Mouse (Mus musculus) liver, embryonic 14.5 days (tissue): Measurements from ENCODE around the gene Apool.

ENCODE experiments used
- CTCF ChIP-seq: IDR thresholded peaks from 2 replicates; pipeline ENCODE4 v1.5.1; 2016; ENCODE audit warnings: antibody characterized with exemption, low read depth, control low read depth
- EP300 ChIP-seq: IDR thresholded peaks from 2 replicates; pipeline ENCODE4 v1.6.1; 2016; ENCODE audit warnings: antibody characterized with exemption, low read depth

- TF ChIP-seq CTCF (no peak), EP300 (no peak)
Measured at GRCm38 (mm10) chrX:112311531-112311887, 375 bp downstream of the Apool start.
